Mouse (Mus musculus) neural tube, embryonic 11.5 days (tissue): ENCODE data around the gene Capn12. TPM values are rescaled to one million over a fixed set of nuclear protein-coding genes. Genes with fewer than 3 reads are reported as not detected.
"Not testable (repeated sequence)": the region's sequence is repeated elsewhere in the genome, so short reads cannot be mapped to it uniquely, and the experiment has no call there.

ENCODE experiments used
- ATAC-seq: fragments of 200-750 bp; cut with Nextera tagmentation; 2 replicates; pipeline ENCODE4 v1.8.0; 2017; ENCODE audit warnings: moderate number of reproducible peaks, mild to moderate bottlenecking, moderate TSS enrichment, moderate library complexity; ENCODE audit not compliant: insufficient read depth, low FRiP score, low TSS enrichment
- DNase-seq: peaks from one replicate; pipeline ENCODE4 v3.0.0-alpha.2; 2015; ENCODE audit warnings: low spot score
- H3K27ac ChIP-seq: fragments of 300-500 bp; sonication (generic); 2 replicates; pipeline ENCODE4 v1.5.1; 2014; ENCODE audit warnings: low read depth, mild to moderate bottlenecking, low read length
- H3K27me3 ChIP-seq: fragments of 300-500 bp; sonication (generic); 2 replicates; pipeline ENCODE4 v1.6.1; 2014; ENCODE audit warnings: mild to moderate bottlenecking, low read length, mixed read lengths; ENCODE audit not compliant: control insufficient read depth, insufficient read depth
- H3K36me3 ChIP-seq: fragments of 300-500 bp; sonication (generic); 2 replicates; pipeline ENCODE4 v1.6.1; 2014; ENCODE audit warnings: mild to moderate bottlenecking, low read length, moderate library complexity, mixed read lengths; ENCODE audit not compliant: control insufficient read depth, insufficient read depth
- H3K4me1 ChIP-seq: fragments of 300-500 bp; sonication (generic); 2 replicates; pipeline ENCODE4 v1.6.1; 2014; ENCODE audit warnings: low read length, mixed read lengths; ENCODE audit not compliant: control insufficient read depth, insufficient read depth
- H3K4me2 ChIP-seq: fragments of 300-500 bp; sonication (generic); 2 replicates; pipeline ENCODE4 v1.6.1; 2014; ENCODE audit warnings: low read depth, mild to moderate bottlenecking, moderate library complexity
- H3K4me3 ChIP-seq: fragments of 300-500 bp; sonication (generic); 2 replicates; pipeline ENCODE4 v1.5.1; 2014; ENCODE audit warnings: low read depth, low read length
- H3K9ac ChIP-seq: fragments of 300-500 bp; sonication (generic); 2 replicates; pipeline ENCODE4 v1.6.1; 2014; ENCODE audit warnings: mild to moderate bottlenecking, low read length
- H3K9me3 ChIP-seq: fragments of 300-500 bp; sonication (generic); 2 replicates; pipeline ENCODE4 v1.6.1; 2016; ENCODE audit warnings: low read length; ENCODE audit not compliant: control insufficient read depth
- WGBS: fragments of 180-500 bp; shearing (Covaris S2); extraction: QIAGEN DNeasy Blood & Tissue Kit; methylation state at CpG from one replicate; pipeline ENCODE4 v1.1.7; 2014; 5-methylcytosine and 5-hydroxymethylcytosine counted together
- polyA plus RNA-seq: library from polyadenylated mRNA; unstranded; fragments of >200 nt; fragmentation: Nextera tagmentation; extraction: Ambion mirVana; gene quantifications from 2 replicates; pipeline ENCODE4 v1.2.1, GENCODE M21; 2014

Gene Capn12
- polyA plus RNA-seq, 1 experiment from 2014 or later: 0.21 TPM

- H3K4me1 ChIP-seq: no peaks in the 10 kb centered on the region
- no peak overlapping the region for H3K9ac ChIP-seq
- no peaks in the 10 kb centered on the region for H3K36me3 ChIP-seq
- no peaks in the 10 kb centered on the region for H3K9me3 ChIP-seq
- H3K4me3 ChIP-seq: no peak overlapping the region
- WGBS: 91% methylated on average over 24 of the region's 24 CpGs
- no peak overlapping the region for H3K27ac ChIP-seq
- no peak for DNase-seq
- no peaks in the 10 kb centered on the region for H3K27me3 ChIP-seq
- no peak overlapping the region for H3K4me2 ChIP-seq
- no peak for ATAC-seq
Measured at GRCm38 (mm10) chr7:28870901-28871664, 10.1 kb upstream of the Capn12 start.

DNA sequence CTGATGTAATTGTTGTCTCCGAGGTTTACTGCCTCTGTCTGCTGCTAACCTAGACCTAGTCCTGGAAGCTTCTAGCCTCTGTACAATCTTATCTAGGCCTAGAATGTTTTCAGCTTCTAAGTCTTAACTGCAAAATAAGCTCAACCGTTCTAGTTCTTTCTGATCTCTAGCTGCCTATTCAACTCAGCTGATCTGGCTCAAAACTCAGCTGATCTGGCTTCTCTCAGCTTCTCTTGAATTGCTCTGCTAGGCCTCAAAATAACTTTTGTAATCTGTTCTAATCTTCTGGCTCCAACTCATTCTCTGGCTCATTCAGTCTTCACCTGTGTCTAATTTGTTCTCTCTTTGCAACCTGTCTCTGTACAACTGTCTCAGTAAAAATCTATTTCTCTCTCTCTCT is 6.7 kb upstream of the Capn12 start:
- WGBS: 65% methylated on average over 2 of the region's 2 CpGs
- Histone ChIP-seq H3K9me3 (no peaks in the 10 kb centered on the region), H3K4me2 (no peak overlapping the region), H3K36me3 (no peaks in the 10 kb centered on the region), H3K27me3 (no peaks in the 10 kb centered on the region), H3K9ac (no peak overlapping the region), H3K4me1 (no peaks in the 10 kb centered on the region), H3K27ac (no peak overlapping the region), H3K4me3 (no peak overlapping the region)
- no peak for ATAC-seq
- DNase-seq: no peak

- H3K4me3 ChIP-seq: no peak overlapping the region
- no peak for ATAC-seq
- no peaks in the 10 kb centered on the region for H3K27me3 ChIP-seq
Measured at GRCm38 (mm10) chr7:28876099-28876498, 5.1 kb upstream of the Capn12 start.

DNA sequence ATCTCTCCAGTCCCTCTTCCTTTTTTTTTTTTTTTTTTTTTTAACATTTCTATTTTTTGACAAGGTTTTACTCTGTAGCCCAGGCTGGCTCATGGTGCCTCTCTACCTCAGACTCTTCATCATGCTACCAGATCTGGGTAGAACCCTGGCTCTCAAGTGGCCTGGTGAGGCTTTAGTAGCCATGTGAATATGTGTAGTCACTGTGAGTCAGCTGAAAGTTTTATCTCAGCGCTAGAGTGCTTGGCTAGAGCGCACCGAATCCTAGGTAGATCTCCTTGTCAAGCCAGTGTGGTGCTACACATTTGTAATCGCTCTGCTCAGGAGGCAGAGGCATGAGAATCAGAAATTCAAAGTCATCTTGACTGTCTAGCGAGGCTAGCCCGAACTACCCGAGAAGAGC is 4.1 kb upstream of the Capn12 start:
- no peaks in the 10 kb centered on the region for H3K9me3 ChIP-seq
- DNase-seq: no peak

More at GRCm38 (mm10) chr7:28876099-28876498, 5.1 kb upstream of the Capn12 start:
- no peak for DNase-seq
- Histone ChIP-seq H3K9me3 (no peaks in the 10 kb centered on the region), H3K4me2 (no peak overlapping the region), H3K4me1 (no peaks in the 10 kb centered on the region), H3K36me3 (no peaks in the 10 kb centered on the region), H3K27ac (no peak overlapping the region), H3K9ac (no peak overlapping the region)
- 78% methylated on average over 4 of the region's 4 CpGs for WGBS

GRCm38 (mm10) chr7:28877856-28878255 is 3.4 kb upstream of the Capn12 start:
- no peaks in the 10 kb centered on the region for H3K9me3 ChIP-seq
- DNase-seq: no peak
- no peak overlapping the region for H3K4me3 ChIP-seq
- WGBS: 81% methylated on average over 4 of the region's 4 CpGs
- no peaks in the 10 kb centered on the region for H3K27me3 ChIP-seq
- no peak overlapping the region for H3K4me2 ChIP-seq
- no peaks in the 10 kb centered on the region for H3K36me3 ChIP-seq
- no peak overlapping the region for H3K27ac ChIP-seq
- H3K9ac ChIP-seq: no peak overlapping the region
- no peaks in the 10 kb centered on the region for H3K4me1 ChIP-seq
- ATAC-seq: no peak

More for the DNA sequence above, 4.1 kb upstream of the Capn12 start:
- Histone ChIP-seq H3K4me3 (no peak overlapping the region), H3K9ac (no peak overlapping the region), H3K4me2 (no peak overlapping the region), H3K4me1 (no peaks in the 10 kb centered on the region), H3K27me3 (no peaks in the 10 kb centered on the region), H3K27ac (no peak overlapping the region), H3K36me3 (no peaks in the 10 kb centered on the region)
- no peak for ATAC-seq
- WGBS: 88% methylated on average over 7 of the region's 7 CpGs

GRCm38 (mm10) chr7:28879606-28880005 is 1.6 kb upstream of the Capn12 start:
- Histone ChIP-seq H3K36me3 (no peaks in the 10 kb centered on the region), H3K4me1 (no peaks in the 10 kb centered on the region), H3K9ac (no peak overlapping the region), H3K4me3 (no peak overlapping the region), H3K4me2 (no peak overlapping the region), H3K27ac (no peak overlapping the region), H3K27me3 (no peaks in the 10 kb centered on the region), H3K9me3 (no peaks in the 10 kb centered on the region)
- no peak for DNase-seq
- 69% methylated on average over 7 of the region's 7 CpGs for WGBS
- no peak for ATAC-seq

- no peak overlapping the region for H3K4me2 ChIP-seq
- no peaks in the 10 kb centered on the region for H3K27me3 ChIP-seq
- no peak overlapping the region for H3K4me3 ChIP-seq
- no peak overlapping the region for H3K27ac ChIP-seq
- H3K36me3 ChIP-seq: no peaks in the 10 kb centered on the region
- no peaks in the 10 kb centered on the region for H3K4me1 ChIP-seq
- DNase-seq (no peak), ATAC-seq (no peak)
- H3K9ac ChIP-seq: no peak overlapping the region
- no peaks in the 10 kb centered on the region for H3K9me3 ChIP-seq
- 85% methylated on average over 10 of the region's 10 CpGs for WGBS
Measured at GRCm38 (mm10) chr7:28880554-28880953, 668 bp upstream of the Capn12 start.

- no peak for ATAC-seq
- 81% methylated on average over 11 of the region's 11 CpGs for WGBS
Measured at GRCm38 (mm10) chr7:28883039-28883438, 1.8 kb downstream of the Capn12 start.

GRCm38 (mm10) chr7:28883704-28884103 is 2.5 kb downstream of the Capn12 start:
- not testable (repeated sequence) for DNase-seq, H3K9ac ChIP-seq, H3K4me1 ChIP-seq, H3K9me3 ChIP-seq, H3K36me3 ChIP-seq, H3K27ac ChIP-seq, ATAC-seq, H3K4me2 ChIP-seq, H3K4me3 ChIP-seq
- peaks cover 16% of the 10 kb centered on the region for H3K27me3 ChIP-seq
- 87% methylated on average over 4 of the region's 4 CpGs for WGBS

More at GRCm38 (mm10) chr7:28883039-28883438, 1.8 kb downstream of the Capn12 start:
- H3K9me3 ChIP-seq: no peaks in the 10 kb centered on the region
- H3K4me3 ChIP-seq: no peak overlapping the region
- DNase-seq: no peak
- H3K4me2 ChIP-seq: no peak overlapping the region
- H3K9ac ChIP-seq: no peak overlapping the region
- no peaks in the 10 kb centered on the region for H3K4me1 ChIP-seq
- H3K36me3 ChIP-seq: no peaks in the 10 kb centered on the region
- H3K27ac ChIP-seq: no peak overlapping the region
- H3K27me3 ChIP-seq: peaks cover 9% of the 10 kb centered on the region
